Mouse (Mus musculus) midbrain, embryonic 12.5 days (tissue): ENCODE data around the gene Ercc6. TPM values are rescaled to one million over a fixed set of nuclear protein-coding genes. Genes with fewer than 3 reads are reported as not detected.

Experiments used
- ATAC-seq: fragments of 200-750 bp; cut with Nextera tagmentation; 2 replicates; pipeline ENCODE4 v1.8.0; 2017; ENCODE audit warnings: low read depth, moderate TSS enrichment, moderate library complexity; ENCODE audit not compliant: low FRiP score
- H3K27ac ChIP-seq: fragments of 300-500 bp; sonication (generic); replicated peaks from 2 replicates; pipeline ENCODE4 v1.5.1; 2016; ENCODE audit warnings: mild to moderate bottlenecking
- H3K27me3 ChIP-seq: fragments of 300-500 bp; sonication (generic); 2 replicates; pipeline ENCODE4 v1.6.1; 2016; ENCODE audit warnings: mild to moderate bottlenecking
- H3K36me3 ChIP-seq: fragments of 300-500 bp; sonication (generic); 2 replicates; pipeline ENCODE4 v1.6.1; 2016
- H3K4me1 ChIP-seq: fragments of 300-500 bp; sonication (generic); 2 replicates; pipeline ENCODE4 v1.6.1; 2016
- H3K4me2 ChIP-seq: fragments of 300-500 bp; sonication (generic); replicated peaks from 2 replicates; pipeline ENCODE4 v1.6.1; 2016; ENCODE audit warnings: mild to moderate bottlenecking, moderate library complexity
- H3K4me3 ChIP-seq: fragments of 300-500 bp; sonication (generic); 2 replicates; pipeline ENCODE4 v1.5.1; 2016; ENCODE audit warnings: mild to moderate bottlenecking
- H3K9ac ChIP-seq: fragments of 300-500 bp; sonication (generic); replicated peaks from 2 replicates; pipeline ENCODE4 v1.6.1; 2016; ENCODE audit warnings: mild to moderate bottlenecking, moderate library complexity
- H3K9me3 ChIP-seq: fragments of 300-500 bp; sonication (generic); 2 replicates; pipeline ENCODE4 v1.6.1; 2016; ENCODE audit warnings: mild to moderate bottlenecking
- WGBS: fragments of 180-500 bp; shearing (Covaris S2); methylation state at CpG from one replicate; pipeline ENCODE4 v1.1.7; 2016; 5-methylcytosine and 5-hydroxymethylcytosine counted together
- polyA plus RNA-seq: library from polyadenylated mRNA; unstranded; fragments of >200 nt; fragmentation: Nextera tagmentation; extraction: Ambion mirVana; gene quantifications from 2 replicates; pipeline ENCODE4 v1.2.1, GENCODE M21; 2016

Ercc6 gene
- 28.6 and 35.6 TPM in 2 replicates for polyA plus RNA-seq

DNA sequence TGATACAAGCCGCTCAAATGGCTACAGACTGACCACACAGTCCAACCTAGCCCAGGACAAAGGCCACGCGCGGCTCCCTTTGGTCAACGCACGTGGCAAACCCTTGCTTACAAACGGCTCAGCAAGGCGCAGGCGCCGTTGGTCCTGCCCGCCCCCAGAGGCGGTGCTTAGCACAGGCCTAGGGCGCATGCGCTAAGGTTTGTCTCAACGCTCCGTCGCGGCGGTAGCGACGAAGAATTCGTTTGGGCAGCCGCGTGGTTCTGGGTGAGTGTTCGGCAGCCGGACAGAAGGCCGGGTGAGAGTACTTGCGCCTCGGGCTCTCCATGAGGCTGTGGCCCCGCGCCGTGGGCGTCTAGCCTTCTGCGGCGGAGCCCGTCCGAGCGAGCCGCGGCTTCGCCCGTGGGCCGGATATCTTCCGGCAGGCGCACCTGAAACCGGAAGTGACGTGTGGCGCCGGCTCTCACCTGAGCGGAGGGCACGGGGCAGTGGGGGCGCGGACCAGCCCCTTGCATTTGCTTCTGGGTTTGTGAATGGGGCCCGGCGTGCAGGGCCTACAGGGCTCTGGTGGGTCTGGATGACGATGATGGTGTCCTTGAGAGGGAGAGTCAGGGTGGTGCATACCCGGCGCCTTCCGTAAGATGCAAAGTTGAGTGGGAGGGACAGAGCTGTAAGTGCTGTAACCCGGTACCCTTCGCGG lies at the start of gene Ercc6:
Ercc6 (plus strand) TSS at position 186 of the 697 bp plus-strand sequence.
- ATAC-seq, result peak; percentile 97
- Histone ChIP-seq H3K4me2 (peak within 1 kb of the TSS; percentile 86), H3K27me3 (no peaks in the 10 kb centered on the region), H3K4me3 (peak within 1 kb of the TSS; percentile 63), H3K4me1 (peaks cover 14% of the 10 kb centered on the region), H3K27ac (peak within 1 kb of the TSS; percentile 75), H3K9ac (peak within 1 kb of the TSS; percentile 56), H3K9me3 (no peaks in the 10 kb centered on the region), H3K36me3 (peaks cover 15% of the 10 kb centered on the region)
- WGBS, result under 1% methylated on average over 62 of the region's 62 CpGs

GRCm38 (mm10) chr14:32464601-32465505 lies 48.5 kb upstream of the Ercc6 start, which contains the start of gene Slc18a3:
Slc18a3 (minus strand) TSS chr14:32464850.
- Histone ChIP-seq H3K27ac (no peak within 1 kb of the TSS), H3K4me3 (peak within 1 kb of the TSS; percentile 44), H3K4me1 (peaks cover 34% of the 10 kb centered on the region), H3K9me3 (no peaks in the 10 kb centered on the region), H3K4me2 (peak within 1 kb of the TSS; percentile 68), H3K9ac (peak within 1 kb of the TSS; percentile 7; the same call in 1 of the 2 replicates), H3K27me3 (peaks cover 95% of the 10 kb centered on the region), H3K36me3 (no peaks in the 10 kb centered on the region)
- WGBS, result under 1% methylated on average over 62 of the region's 70 CpGs
- peak; percentile 56 for ATAC-seq

GRCm38 (mm10) chr14:32465506-32465870 lies 47.8 kb upstream of the Ercc6 start:
- Histone ChIP-seq H3K9ac (no peak overlapping the region), H3K27me3 (peaks cover 89% of the 10 kb centered on the region), H3K4me1 (peaks cover 33% of the 10 kb centered on the region), H3K36me3 (no peaks in the 10 kb centered on the region), H3K4me3 (peak overlapping the region; percentile 44; the same call in 1 of the 2 replicates), H3K9me3 (no peaks in the 10 kb centered on the region), H3K27ac (no peak overlapping the region), H3K4me2 (peak overlapping the region; percentile 68)
- WGBS, result 0% methylated on average over 6 of the region's 11 CpGs
- ATAC-seq, result 0 out of 2 replicates have a peak, but pooled peaks have one; percentile 19

GRCm38 (mm10) chr14:32465889-32466288 lies 47.4 kb upstream of the Ercc6 start, which contains the start of gene Chat:
Chat (minus strand) TSS chr14:32465989.
- no peak for ATAC-seq
- peaks cover 85% of the 10 kb centered on the region for H3K27me3 ChIP-seq
- H3K9me3 ChIP-seq, result no peaks in the 10 kb centered on the region
- H3K4me3 ChIP-seq, result peak within 1 kb of the TSS; percentile 44
- peak within 1 kb of the TSS; percentile 7; the same call in 1 of the 2 replicates for H3K9ac ChIP-seq
- H3K36me3 ChIP-seq, result no peaks in the 10 kb centered on the region
- peak within 1 kb of the TSS; percentile 68 for H3K4me2 ChIP-seq
- no peak within 1 kb of the TSS for H3K27ac ChIP-seq
- H3K4me1 ChIP-seq, result peaks cover 31% of the 10 kb centered on the region
- WGBS, result 12% methylated on average over 13 of the region's 13 CpGs

GRCm38 (mm10) chr14:32467606-32468005 lies 45.7 kb upstream of the Ercc6 start:
- Histone ChIP-seq H3K27ac (no peak overlapping the region), H3K36me3 (no peaks in the 10 kb centered on the region), H3K9ac (no peak overlapping the region), H3K4me2 (no peak overlapping the region), H3K27me3 (peaks cover 68% of the 10 kb centered on the region), H3K4me3 (no peak overlapping the region), H3K4me1 (peaks cover 30% of the 10 kb centered on the region), H3K9me3 (no peaks in the 10 kb centered on the region)
- ATAC-seq, result no peak
- 8% methylated on average over 5 of the region's 5 CpGs for WGBS

- H3K9me3 ChIP-seq, result no peaks in the 10 kb centered on the region
- H3K4me1 ChIP-seq, result no peaks in the 10 kb centered on the region
- H3K27ac ChIP-seq, result no peak overlapping the region
- H3K27me3 ChIP-seq, result peaks cover 17% of the 10 kb centered on the region
- peak; percentile 19; the same call in 1 of the 2 replicates for ATAC-seq
- 16% methylated on average over 4 of the region's 4 CpGs for whole genome bisulfite sequencing
- H3K4me3 ChIP-seq, result no peak overlapping the region
- H3K36me3 ChIP-seq, result no peaks in the 10 kb centered on the region
- no peak overlapping the region for H3K4me2 ChIP-seq
- no peak overlapping the region for H3K9ac ChIP-seq
These were observed 40.3 kb upstream of the Ercc6 start for GRCm38 (mm10) chr14:32472996-32473395.

- H3K4me2 ChIP-seq, result no peak overlapping the region
- no peak overlapping the region for H3K27ac ChIP-seq
- H3K4me1 ChIP-seq, result no peaks in the 10 kb centered on the region
- no peaks in the 10 kb centered on the region for H3K36me3 ChIP-seq
- H3K27me3 ChIP-seq, result no peaks in the 10 kb centered on the region
- H3K9ac ChIP-seq, result no peak overlapping the region
- ATAC-seq, result no peak
- 78% methylated on average over 6 of the region's 6 CpGs for WGBS
- H3K4me3 ChIP-seq, result no peak overlapping the region
- no peaks in the 10 kb centered on the region for H3K9me3 ChIP-seq
These were observed 36.8 kb upstream of the Ercc6 start for GRCm38 (mm10) chr14:32476559-32476958.

DNA sequence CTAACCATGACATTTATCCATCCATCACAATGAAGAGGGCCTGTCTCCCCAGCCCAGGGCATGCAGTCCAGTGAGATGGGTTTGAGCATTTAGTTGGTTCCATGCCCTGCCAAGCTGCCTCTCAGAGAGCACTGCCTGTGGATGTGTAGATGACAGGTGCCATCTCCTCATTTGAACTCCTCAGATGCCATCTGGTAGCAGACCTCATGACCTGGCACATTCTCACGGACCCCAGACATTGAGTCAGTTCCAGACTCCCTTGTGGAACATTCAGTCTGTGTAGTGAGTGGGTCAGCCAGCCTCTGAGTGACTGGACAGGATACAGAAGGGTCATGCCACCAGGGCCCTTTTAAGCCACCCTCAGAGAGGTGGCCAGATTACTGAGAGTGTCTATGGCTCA lies 35.7 kb upstream of the Ercc6 start:
- Histone ChIP-seq H3K4me1 (no peaks in the 10 kb centered on the region), H3K4me2 (no peak overlapping the region), H3K27ac (no peak overlapping the region), H3K9me3 (no peaks in the 10 kb centered on the region), H3K27me3 (no peaks in the 10 kb centered on the region), H3K4me3 (no peak overlapping the region), H3K36me3 (no peaks in the 10 kb centered on the region), H3K9ac (no peak overlapping the region)
- ATAC-seq, result no peak
- WGBS, result 59% methylated on average over 1 of the region's 1 CpGs

DNA sequence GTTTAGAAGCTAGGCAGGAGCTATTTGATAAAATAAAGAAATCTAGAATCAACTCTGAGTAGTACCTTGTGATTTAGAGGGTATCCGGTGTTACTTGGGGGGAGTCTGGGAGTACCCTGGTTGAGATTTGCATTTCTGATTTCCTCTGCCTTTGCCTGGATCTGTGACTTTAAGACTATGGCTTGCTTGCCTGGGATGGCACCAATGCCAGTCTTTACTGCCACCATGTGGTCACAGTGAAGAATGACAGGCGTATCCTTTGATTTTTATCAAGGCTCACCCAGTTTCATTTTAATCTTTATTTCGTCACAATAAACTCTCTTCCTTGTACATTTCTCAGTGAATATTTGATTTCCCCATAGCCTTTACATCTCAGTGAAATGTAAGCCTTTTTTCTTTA lies 31.3 kb upstream of the Ercc6 start:
- Histone ChIP-seq H3K9me3 (no peaks in the 10 kb centered on the region), H3K4me3 (no peak overlapping the region), H3K36me3 (no peaks in the 10 kb centered on the region), H3K27me3 (no peaks in the 10 kb centered on the region; the same call in 1 of the 2 replicates), H3K4me1 (no peaks in the 10 kb centered on the region), H3K4me2 (no peak overlapping the region), H3K27ac (no peak overlapping the region), H3K9ac (no peak overlapping the region)
- 10% methylated on average over 3 of the region's 3 CpGs for WGBS
- no peak for ATAC-seq

- Histone ChIP-seq H3K4me1 (0 out of 2 replicates have a peak, but pooled peaks cover 4% of the 10 kb centered on the region), H3K4me2 (peak overlapping the region; percentile 38), H3K9ac (0 out of 2 replicates have a peak overlapping the region, but pooled peaks have one; percentile 8), H3K27ac (no peak overlapping the region), H3K27me3 (no peaks in the 10 kb centered on the region; the same call in 1 of the 2 replicates), H3K9me3 (no peaks in the 10 kb centered on the region), H3K4me3 (peak overlapping the region; percentile 19), H3K36me3 (no peaks in the 10 kb centered on the region)
- no peak for ATAC-seq
- WGBS, result 22% methylated on average over 13 of the region's 13 CpGs
These were observed 20.8 kb upstream of the Ercc6 start for GRCm38 (mm10) chr14:32492521-32492920.

DNA sequence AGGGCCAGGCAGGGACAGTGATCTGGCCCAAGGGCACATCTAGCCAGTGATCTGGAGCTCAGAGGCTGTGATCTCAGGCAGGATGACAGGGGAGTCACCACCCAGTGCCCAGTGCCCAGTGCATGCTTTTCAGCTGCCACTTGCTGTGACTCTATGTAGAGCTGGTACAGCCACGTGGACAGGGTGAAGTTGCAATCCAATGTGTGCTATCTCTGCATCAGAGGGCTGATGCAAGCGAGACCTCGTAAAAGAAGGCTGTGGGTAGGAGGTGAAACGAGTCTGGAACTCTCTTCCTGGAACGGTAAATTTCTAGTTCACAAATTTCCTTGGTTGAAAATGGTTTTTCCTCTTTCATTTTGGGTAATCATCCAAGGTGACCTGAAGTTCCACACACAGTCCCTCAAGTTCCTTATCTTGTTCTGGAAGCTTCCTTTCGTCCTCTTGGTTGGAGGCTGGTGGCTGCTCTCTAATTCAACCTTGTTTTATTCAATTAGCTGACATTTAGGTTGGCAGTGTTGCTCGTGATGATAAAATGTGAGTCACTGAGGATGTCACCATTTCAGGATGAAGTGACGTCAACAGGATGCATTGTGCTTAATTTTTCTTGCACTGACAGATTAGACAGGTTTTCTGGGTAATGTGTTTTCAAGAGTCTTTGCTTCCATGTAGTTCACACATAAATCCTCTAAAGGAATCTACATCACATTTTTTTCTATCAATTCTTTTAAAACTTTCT lies 17.0 kb upstream of the Ercc6 start:
- Histone ChIP-seq H3K9me3 (no peaks in the 10 kb centered on the region), H3K4me2 (no peak overlapping the region), H3K27ac (no peak overlapping the region), H3K9ac (no peak overlapping the region), H3K4me1 (0 out of 2 replicates have a peak, but pooled peaks cover 4% of the 10 kb centered on the region), H3K36me3 (no peaks in the 10 kb centered on the region), H3K4me3 (no peak overlapping the region), H3K27me3 (no peaks in the 10 kb centered on the region; the same call in 1 of the 2 replicates)
- WGBS, result 79% methylated on average over 8 of the region's 8 CpGs
- no peak for ATAC-seq
